Mouse (Mus musculus) 3134 (cell line): ENCODE measurements around the gene Wdr25.

Experiments
- DNase-seq: peaks from one replicate; pipeline ENCODE4 v3.0.0-alpha.2; 2011; ENCODE audit warnings: low spot score; ENCODE audit not compliant: insufficient read length; ENCODE audit errors: extremely low read depth

Gene Wdr25

GRCm38 (mm10) chr12:109053020-109053806 is 159.8 kb downstream of the Wdr25 start:
- DNase-seq: no peak

- no peak for DNase-seq
These were observed 164.3 kb downstream of the Wdr25 start for GRCm38 (mm10) chr12:109057736-109058135.

GRCm38 (mm10) chr12:109058660-109059059 is 165.2 kb downstream of the Wdr25 start:
- no peak for DNase-seq

- no peak for DNase-seq
These were observed 174.2 kb downstream of the Wdr25 start for GRCm38 (mm10) chr12:109067561-109068135.

- DNase-seq: no peak
These were observed 174.8 kb downstream of the Wdr25 start, which contains the start of gene Begain for GRCm38 (mm10) chr12:109068167-109068653. Gene Begain (minus strand): TSS chr12:109068217.

GRCm38 (mm10) chr12:109068738-109069137 is 175.3 kb downstream of the Wdr25 start:
- no peak for DNase-seq

GRCm38 (mm10) chr12:109069751-109070150 is 176.3 kb downstream of the Wdr25 start:
- no peak for DNase-seq

GRCm38 (mm10) chr12:109071248-109071647 is 177.8 kb downstream of the Wdr25 start:
- no peak for DNase-seq

- no peak for DNase-seq
These were observed 180.7 kb downstream of the Wdr25 start for GRCm38 (mm10) chr12:109074106-109074505.

GRCm38 (mm10) chr12:109074777-109075285 is 181.4 kb downstream of the Wdr25 start:
- no peak for DNase-seq

GRCm38 (mm10) chr12:109077036-109077435 is 183.6 kb downstream of the Wdr25 start:
- DNase-seq: no peak
